Mouse (Mus musculus): ENCODE results near the gene Dab1. TPM values are rescaled to one million over a fixed set of nuclear protein-coding genes. Genes with fewer than 3 reads are reported as not detected.

Dab1 gene
- total and polyA plus RNA-seq, 2 experiments from 2014 or later: 47.9 to 109 TPM

DNA sequence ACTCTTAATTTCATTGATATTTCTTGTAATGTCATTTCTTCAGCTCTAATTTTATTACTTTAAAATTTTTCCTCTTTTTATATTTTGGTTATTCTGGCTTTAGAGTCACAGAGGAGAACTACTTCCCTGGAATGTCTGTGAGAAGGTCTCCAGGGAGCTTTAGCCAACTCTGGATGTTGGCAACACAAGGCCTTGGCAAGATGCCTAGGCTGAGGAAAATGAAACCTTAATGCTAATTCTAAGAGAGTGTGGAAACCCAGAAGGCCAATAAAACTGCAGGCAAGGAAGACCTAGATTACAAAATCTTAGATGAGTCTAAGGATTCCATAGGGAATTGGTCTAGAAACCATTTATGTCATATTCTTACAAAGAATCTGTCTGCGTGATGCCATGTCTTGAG lies 458.6 kb downstream of the Dab1 start:
- 79% methylated on average over 1 of the region's 1 CpGs for WGBS
- Histone ChIP-seq H3K4me2 (ENCODE audit: low read depth, low read length, poor library complexity, severe bottlenecking) (no peak overlapping the region), H3K27ac (ENCODE audit: low read depth, low read length) (no peak overlapping the region), H3K36me3 (ENCODE audit: insufficient read depth, low read length) (no peaks in the 10 kb centered on the region), H3K9me3 (ENCODE audit: low read length) (no peaks in the 10 kb centered on the region), H3K9ac (replicated peaks; ENCODE audit: low read length, poor library complexity, severe bottlenecking) (no peak overlapping the region), H3K27me3 (ENCODE audit: insufficient read depth, low read length) (no peaks in the 10 kb centered on the region), H3K4me1 (ENCODE audit: insufficient read depth, low read length) (no peaks in the 10 kb centered on the region), H3K4me3 (ENCODE audit: low read depth, low read length) (no peak overlapping the region)
- peak; percentile 67 for DNase-seq (ENCODE audit: low spot score)
- no peak for TF ChIP-seq CTCF (IDR thresholded peaks at IDR 0.05)
- no peak for ATAC-seq (ENCODE audit: low FRiP score)

DNA sequence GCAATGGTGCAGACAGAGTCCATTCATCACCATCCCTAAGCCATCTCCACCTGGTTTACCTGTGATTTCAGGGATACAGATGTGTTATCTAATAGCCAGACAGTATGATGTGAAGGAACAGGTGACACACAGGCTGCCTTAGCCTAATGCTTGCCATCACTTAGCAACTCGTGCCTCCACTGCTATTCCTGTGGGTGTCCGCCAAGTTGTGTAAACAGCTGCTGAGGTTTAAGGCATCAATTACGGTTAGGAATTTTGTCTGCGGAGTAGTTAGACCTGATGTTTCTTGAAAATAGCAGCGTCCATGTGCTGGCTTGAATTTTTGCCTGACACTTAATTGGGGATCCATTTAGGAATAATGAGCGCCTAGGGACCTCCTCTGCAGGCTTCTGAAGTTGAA lies 487.1 kb downstream of the Dab1 start:
- H3K36me3 ChIP-seq (ENCODE audit: insufficient read depth, low read length): no peaks in the 10 kb centered on the region
- WGBS: 72% methylated on average over 6 of the region's 6 CpGs
- DNase-seq (ENCODE audit: low spot score): peak; percentile 28

DNA sequence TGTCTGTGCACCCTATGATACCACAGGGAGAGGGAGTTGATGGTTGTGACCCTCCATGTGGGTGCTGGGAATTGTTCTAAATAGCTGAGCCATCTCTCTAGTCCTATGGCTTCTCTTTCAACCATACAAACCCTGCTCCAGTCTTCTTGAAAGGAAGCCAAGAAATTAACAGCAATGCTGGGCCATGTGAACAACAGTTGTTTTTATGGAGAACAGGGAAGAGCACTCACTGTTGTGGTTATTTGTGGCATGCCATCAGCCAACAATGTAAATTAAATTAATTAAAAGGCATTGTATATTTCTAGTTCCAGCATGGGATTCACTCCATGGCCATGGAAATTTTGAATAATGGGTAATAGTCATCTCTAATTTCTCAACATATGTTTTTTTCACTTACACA lies 492.5 kb downstream of the Dab1 start:
- no peak overlapping the region for H3K4me3 ChIP-seq (ENCODE audit: low read depth, low read length)
- H3K27me3 ChIP-seq (ENCODE audit: insufficient read depth, low read length): no peaks in the 10 kb centered on the region
- no peak overlapping the region for H3K9ac ChIP-seq (replicated peaks; ENCODE audit: low read length, poor library complexity, severe bottlenecking)
- H3K4me2 ChIP-seq (ENCODE audit: low read depth, low read length, poor library complexity, severe bottlenecking): no peak overlapping the region
- TF ChIP-seq CTCF (IDR thresholded peaks at IDR 0.05): no peak
- no peaks in the 10 kb centered on the region for H3K4me1 ChIP-seq (ENCODE audit: insufficient read depth, low read length)
- no peak overlapping the region for H3K27ac ChIP-seq (ENCODE audit: low read depth, low read length)
- ATAC-seq (ENCODE audit: low FRiP score): no peak
- DNase-seq (ENCODE audit: low spot score): no peak
- no peaks in the 10 kb centered on the region for H3K36me3 ChIP-seq (ENCODE audit: insufficient read depth, low read length)
- H3K9me3 ChIP-seq (ENCODE audit: low read length): no peaks in the 10 kb centered on the region

More for the DNA sequence above, 487.1 kb downstream of the Dab1 start:
- no peaks in the 10 kb centered on the region for H3K4me1 ChIP-seq (ENCODE audit: insufficient read depth, low read length)
- no peak for TF ChIP-seq CTCF (IDR thresholded peaks at IDR 0.05)
- H3K27me3 ChIP-seq (ENCODE audit: insufficient read depth, low read length): no peaks in the 10 kb centered on the region
- H3K4me2 ChIP-seq (ENCODE audit: low read depth, low read length, poor library complexity, severe bottlenecking): no peak overlapping the region
- H3K27ac ChIP-seq (ENCODE audit: low read depth, low read length): no peak overlapping the region
- H3K9ac ChIP-seq (replicated peaks; ENCODE audit: low read length, poor library complexity, severe bottlenecking): no peak overlapping the region
- H3K4me3 ChIP-seq (ENCODE audit: low read depth, low read length): no peak overlapping the region
- ATAC-seq (ENCODE audit: low FRiP score): no peak
- no peaks in the 10 kb centered on the region for H3K9me3 ChIP-seq (ENCODE audit: low read length)

- no peak for DNase-seq (ENCODE audit: low spot score)
- H3K9me3 ChIP-seq (ENCODE audit: low read length): no peaks in the 10 kb centered on the region
- no peak for TF ChIP-seq CTCF (IDR thresholded peaks at IDR 0.05)
Measured at GRCm38 (mm10) chr4:104113209-104114005, 494.2 kb downstream of the Dab1 start.

GRCm38 (mm10) chr4:104114006-104114361 lies 494.8 kb downstream of the Dab1 start:
- Histone ChIP-seq H3K9ac (replicated peaks; ENCODE audit: low read length, poor library complexity, severe bottlenecking) (no peak overlapping the region), H3K9me3 (ENCODE audit: low read length) (no peaks in the 10 kb centered on the region), H3K4me1 (ENCODE audit: insufficient read depth, low read length) (no peaks in the 10 kb centered on the region), H3K4me2 (ENCODE audit: low read depth, low read length, poor library complexity, severe bottlenecking) (no peak overlapping the region), H3K27me3 (ENCODE audit: insufficient read depth, low read length) (no peaks in the 10 kb centered on the region), H3K4me3 (ENCODE audit: low read depth, low read length) (no peak overlapping the region), H3K36me3 (ENCODE audit: insufficient read depth, low read length) (no peaks in the 10 kb centered on the region), H3K27ac (ENCODE audit: low read depth, low read length) (no peak overlapping the region)
- ATAC-seq (ENCODE audit: low FRiP score): no peak
- WGBS: 56% methylated on average over 6 of the region's 6 CpGs
- peak; percentile 28 for DNase-seq (ENCODE audit: low spot score)
- TF ChIP-seq CTCF (IDR thresholded peaks at IDR 0.05): no peak

More at GRCm38 (mm10) chr4:104113209-104114005, 494.2 kb downstream of the Dab1 start:
- H3K27me3 ChIP-seq (ENCODE audit: insufficient read depth, low read length): no peaks in the 10 kb centered on the region
- no peaks in the 10 kb centered on the region for H3K36me3 ChIP-seq (ENCODE audit: insufficient read depth, low read length)
- no peak overlapping the region for H3K27ac ChIP-seq (ENCODE audit: low read depth, low read length)
- no peak overlapping the region for H3K4me3 ChIP-seq (ENCODE audit: low read depth, low read length)
- H3K9ac ChIP-seq (replicated peaks; ENCODE audit: low read length, poor library complexity, severe bottlenecking): no peak overlapping the region
- 60% methylated on average over 13 of the region's 13 CpGs for WGBS
- no peak overlapping the region for H3K4me2 ChIP-seq (ENCODE audit: low read depth, low read length, poor library complexity, severe bottlenecking)
- no peak for ATAC-seq (ENCODE audit: low FRiP score)
- H3K4me1 ChIP-seq (ENCODE audit: insufficient read depth, low read length): no peaks in the 10 kb centered on the region

DNA sequence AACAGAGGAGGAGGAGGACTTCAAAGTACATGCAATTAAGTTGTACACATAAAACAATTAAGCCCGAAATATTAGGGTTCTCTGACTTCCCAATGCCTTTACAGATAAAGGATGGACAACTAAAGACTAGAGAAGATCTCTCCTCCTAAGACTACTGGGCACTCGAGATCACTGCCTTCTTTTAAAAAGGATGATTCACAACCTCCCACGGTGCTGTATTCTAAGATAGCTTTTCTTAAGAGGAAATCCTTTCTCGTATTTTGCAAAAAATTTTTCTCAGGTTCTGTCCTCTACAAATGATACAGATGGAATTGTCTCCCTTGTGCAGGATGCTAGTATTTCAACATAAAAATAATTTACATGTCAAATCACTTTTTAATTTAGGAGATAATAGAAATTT lies 500.9 kb downstream of the Dab1 start:
- H3K27me3 ChIP-seq (ENCODE audit: insufficient read depth, low read length): no peaks in the 10 kb centered on the region
- no peak overlapping the region for H3K4me3 ChIP-seq (ENCODE audit: low read depth, low read length)
- H3K4me2 ChIP-seq (ENCODE audit: low read depth, low read length, poor library complexity, severe bottlenecking): no peak overlapping the region
- H3K9ac ChIP-seq (replicated peaks; ENCODE audit: low read length, poor library complexity, severe bottlenecking): no peak overlapping the region
- DNase-seq (ENCODE audit: low spot score) (no peak), ATAC-seq (ENCODE audit: low FRiP score) (no peak)
- H3K27ac ChIP-seq (ENCODE audit: low read depth, low read length): no peak overlapping the region
- H3K4me1 ChIP-seq (ENCODE audit: insufficient read depth, low read length): no peaks in the 10 kb centered on the region
- 78% methylated on average over 4 of the region's 4 CpGs for WGBS
- TF ChIP-seq CTCF (IDR thresholded peaks at IDR 0.05): no peak
- no peaks in the 10 kb centered on the region for H3K9me3 ChIP-seq (ENCODE audit: low read length)
- H3K36me3 ChIP-seq (ENCODE audit: insufficient read depth, low read length): no peaks in the 10 kb centered on the region
